Mouse (Mus musculus): ENCODE measurements around the gene Usp18. TPM values are rescaled to one million over a fixed set of nuclear protein-coding genes. Genes with fewer than 3 reads are reported as not detected.

Gene Usp18
- 21.1 TPM for polyA plus RNA-seq (2014; fragmentation: Illumina TruSeq; extraction: RNeasy Lipid Tissue Mini Kit (QIAGEN cat#74804); ENCODE audit: insufficient read depth, low read depth, low replicate concordance)

DNA sequence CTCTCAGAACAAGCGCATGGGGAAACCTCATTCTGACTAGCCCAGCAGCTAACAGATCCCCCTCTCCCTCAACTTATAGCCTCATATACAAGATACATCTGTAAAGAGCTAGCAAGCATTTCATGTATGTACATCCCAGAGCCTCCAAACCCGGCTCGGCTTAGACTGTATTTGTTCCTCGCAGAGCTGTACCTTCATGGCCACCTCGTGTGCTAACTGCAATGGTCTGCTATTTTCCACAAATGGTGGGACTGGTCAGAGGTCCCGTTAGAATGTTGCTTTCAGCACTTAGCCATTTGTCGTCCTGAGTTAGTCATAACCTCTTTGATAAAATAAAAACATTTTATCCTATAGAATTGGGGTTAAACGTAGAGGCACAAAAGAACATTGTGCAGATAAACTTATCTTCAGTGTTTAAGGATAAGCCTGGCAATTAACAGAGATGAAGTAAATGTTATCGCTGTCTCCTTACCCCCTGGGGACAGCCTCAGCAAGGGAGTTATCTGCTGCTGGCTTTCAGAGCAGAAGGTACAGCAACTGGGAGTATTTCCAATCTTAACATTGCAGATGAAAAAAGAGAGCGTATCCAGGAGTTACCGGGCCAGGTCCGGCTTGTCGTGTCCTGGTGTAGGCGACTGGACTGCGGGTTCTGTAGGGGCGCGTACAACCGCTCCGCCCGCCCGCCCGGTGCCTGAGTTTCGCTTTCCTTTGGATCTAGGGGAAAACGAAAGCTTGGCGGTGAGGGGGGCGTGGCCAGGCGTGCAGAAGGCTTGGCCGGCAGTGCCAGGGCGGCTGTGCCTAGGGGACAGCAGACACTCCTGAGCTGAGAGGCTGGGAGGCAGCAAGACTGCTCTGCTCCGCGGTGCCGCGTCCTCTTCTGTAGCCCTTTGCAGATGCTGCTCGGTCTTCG lies at the start of gene Usp18:
Usp18 (plus strand) TSS at position 780 of the 910 bp plus-strand sequence.

GRCm38 (mm10) chr6:121210149-121210925 lies 35.4 kb upstream of the Usp18 start, which contains the start of gene Tuba8:
Gene Tuba8, plus strand, starts transcription at chr6:121210696.

GRCm38 (mm10) chr6:121299954-121300353 lies 54.2 kb downstream of the Usp18 start, which contains the start of gene Slc6a13:
Gene Slc6a13, plus strand, starts transcription at chr6:121300227.

Other genes starting within 250 kb of the Usp18 start
- gene Mical3, start 114.9 kb upstream of the Usp18 start, polyA plus RNA-seq (2014; fragmentation: Illumina TruSeq; extraction: RNeasy Lipid Tissue Mini Kit (QIAGEN cat#74804); ENCODE audit: insufficient read depth, low read depth, low replicate concordance): 6.4 TPM
- 5.0 TPM for gene Pex26, start 62.2 kb upstream of the Usp18 start, polyA plus RNA-seq (2014; fragmentation: Illumina TruSeq; extraction: RNeasy Lipid Tissue Mini Kit (QIAGEN cat#74804); ENCODE audit: insufficient read depth, low read depth, low replicate concordance)
- 5.8 TPM for gene Tuba8, start 35.2 kb upstream of the Usp18 start, polyA plus RNA-seq (2014; fragmentation: Illumina TruSeq; extraction: RNeasy Lipid Tissue Mini Kit (QIAGEN cat#74804); ENCODE audit: insufficient read depth, low read depth, low replicate concordance)
- gene Slc6a13, start 54.3 kb downstream of the Usp18 start, polyA plus RNA-seq (2014; fragmentation: Illumina TruSeq; extraction: RNeasy Lipid Tissue Mini Kit (QIAGEN cat#74804); ENCODE audit: insufficient read depth, low read depth, low replicate concordance): 0.33 TPM
- 0.13 TPM for gene Slc6a12, start 97.2 kb downstream of the Usp18 start, polyA plus RNA-seq (2014; fragmentation: Illumina TruSeq; extraction: RNeasy Lipid Tissue Mini Kit (QIAGEN cat#74804); ENCODE audit: insufficient read depth, low read depth, low replicate concordance)
- not detected for gene Iqsec3, start 227.8 kb downstream of the Usp18 start, polyA plus RNA-seq (2014; fragmentation: Illumina TruSeq; extraction: RNeasy Lipid Tissue Mini Kit (QIAGEN cat#74804); ENCODE audit: insufficient read depth, low read depth, low replicate concordance)

Data from lung, adult 10 weeks (tissue).